Mouse (Mus musculus) small intestine, adult 2 months (tissue): Measurements from ENCODE around the gene Dock6. TPM values are rescaled to one million over a fixed set of nuclear protein-coding genes. Genes with fewer than 3 reads are reported as not detected.

Experiments
- H3K27ac ChIP-seq: fragments of 200-500 bp; 2 replicates; pipeline ENCODE4 v1.5.1; 2012; ENCODE audit warnings: low read depth, low read length, control low read depth, inconsistent platforms; ENCODE audit not compliant: insufficient read depth
- H3K27me3 ChIP-seq: fragments of 200-500 bp; 2 replicates; pipeline ENCODE4 v1.6.1; 2012; ENCODE audit warnings: mild to moderate bottlenecking, moderate library complexity, low read length, inconsistent platforms; ENCODE audit not compliant: control insufficient read depth, insufficient read depth
- H3K36me3 ChIP-seq: fragments of 200-500 bp; 2 replicates; pipeline ENCODE4 v1.6.1; 2012; ENCODE audit warnings: mild to moderate bottlenecking, low read length, control low read depth, inconsistent platforms; ENCODE audit not compliant: control insufficient read depth, insufficient read depth
- H3K4me1 ChIP-seq: fragments of 200-500 bp; 2 replicates; pipeline ENCODE4 v1.6.1; 2012; ENCODE audit warnings: low read length, inconsistent platforms, mixed read lengths; ENCODE audit not compliant: control insufficient read depth, insufficient read depth, insufficient read length
- H3K4me3 ChIP-seq: fragments of 200-500 bp; 2 replicates; pipeline ENCODE4 v1.5.1; 2012; ENCODE audit warnings: low read depth, mild to moderate bottlenecking, control low read depth, inconsistent platforms, low read length, moderate library complexity
- CTCF ChIP-seq: fragments of 200-500 bp; IDR thresholded peaks from 2 replicates; pipeline ENCODE4 v1.5.1; 2012; ENCODE audit warnings: low read depth, mild to moderate bottlenecking, control low read depth, inconsistent platforms, low read length, moderate library complexity, mixed read lengths; ENCODE audit not compliant: insufficient replicate concordance, insufficient read length; ENCODE audit errors: extremely low read depth
- POLR2A ChIP-seq: fragments of 200-500 bp; IDR thresholded peaks from 2 replicates; pipeline ENCODE4 v1.6.1; 2012; ENCODE audit warnings: low read depth, mild to moderate bottlenecking, control low read depth, inconsistent platforms, low read length, moderate library complexity
- WGBS: fragments of 180-500 bp; shearing (Covaris S2); methylation state at CpG from one replicate; pipeline ENCODE4 v1.1.7; 2018; 5-methylcytosine and 5-hydroxymethylcytosine counted together
- polyA plus RNA-seq: library from polyadenylated mRNA; depleted of rRNA; stranded (reverse); fragments of >200 nt; gene quantifications from 2 replicates; pipeline ENCODE4 v1.2.3, GENCODE M21; 2012

Dock6 gene
- polyA plus RNA-seq, 1 experiment: 73.5 TPM

- H3K4me1 ChIP-seq: no peaks in the 10 kb centered on the region
- H3K36me3 ChIP-seq: peaks cover 1% of the 10 kb centered on the region; the same call in 1 of the 2 replicates
- no peaks in the 10 kb centered on the region for H3K27me3 ChIP-seq
- 71% methylated on average over 6 of the region's 6 CpGs for WGBS
- H3K4me3 ChIP-seq: no peak overlapping the region
- no peak overlapping the region for H3K27ac ChIP-seq
- TF ChIP-seq POLR2A: no peak
- no peak for TF ChIP-seq CTCF
Measured at GRCm38 (mm10) chr9:21822686-21823085, 29.7 kb downstream of the Dock6 start.

GRCm38 (mm10) chr9:21820183-21820582, 32.3 kb downstream of the Dock6 start:
- no peak overlapping the region for H3K4me3 ChIP-seq
- peaks cover 12% of the 10 kb centered on the region; the same call in 1 of the 2 replicates for H3K36me3 ChIP-seq
- WGBS: 80% methylated on average over 12 of the region's 12 CpGs
- H3K4me1 ChIP-seq: no peaks in the 10 kb centered on the region
- no peaks in the 10 kb centered on the region for H3K27me3 ChIP-seq
- TF ChIP-seq CTCF: no peak
- TF ChIP-seq POLR2A: no peak
- H3K27ac ChIP-seq: no peak overlapping the region

DNA sequence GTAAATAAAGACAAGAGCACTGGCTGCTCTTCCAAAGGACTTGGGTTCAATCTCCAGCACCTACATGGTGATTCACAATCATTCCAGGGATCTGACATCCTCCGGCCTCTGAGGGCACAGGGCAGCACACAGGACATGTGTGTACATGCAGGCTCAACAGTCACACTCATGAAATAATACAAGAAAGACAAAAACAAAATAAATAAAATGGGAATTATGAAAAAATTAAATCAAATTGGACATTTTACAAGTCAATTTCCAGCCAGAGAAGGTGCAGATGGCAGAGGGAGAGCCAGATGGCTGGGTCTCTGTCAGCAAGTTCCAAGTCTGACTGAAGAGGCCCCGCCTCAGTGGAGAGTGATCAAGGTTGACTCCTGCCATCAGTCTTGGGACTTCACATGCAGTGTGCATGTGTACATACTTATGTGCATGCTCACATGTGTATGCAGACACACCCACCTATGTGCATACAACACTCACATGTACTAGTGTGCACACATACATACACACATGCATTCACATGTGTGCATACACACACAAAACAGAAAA, 33.2 kb downstream of the Dock6 start:
- Histone ChIP-seq H3K27ac (no peak overlapping the region), H3K4me3 (no peak overlapping the region), H3K36me3 (peaks cover 19% of the 10 kb centered on the region; the same call in 1 of the 2 replicates), H3K27me3 (no peaks in the 10 kb centered on the region), H3K4me1 (no peaks in the 10 kb centered on the region)
- WGBS: 88% methylated on average over 2 of the region's 2 CpGs
- TF ChIP-seq POLR2A (no peak), CTCF (no peak)

DNA sequence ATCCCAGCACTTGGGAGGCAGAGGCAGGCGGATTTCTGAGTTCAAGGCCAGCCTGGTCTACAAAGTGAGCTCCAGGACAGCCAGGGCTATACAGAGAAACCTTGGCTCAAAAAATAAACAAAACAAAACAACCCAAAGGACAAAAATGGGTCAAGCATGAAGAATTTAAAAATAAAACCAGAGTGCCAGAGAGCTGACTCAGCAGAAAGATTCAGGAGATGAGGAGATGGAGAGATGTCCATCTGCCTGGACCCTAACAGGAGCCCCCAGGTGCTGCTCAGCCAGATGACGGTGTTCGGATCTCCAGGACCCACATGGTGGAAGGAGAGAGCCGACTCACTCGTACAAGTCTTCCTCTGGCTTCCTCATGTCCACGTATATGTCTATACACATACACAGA, 33.9 kb downstream of the Dock6 start:
- H3K27ac ChIP-seq: no peak overlapping the region
- H3K27me3 ChIP-seq: no peaks in the 10 kb centered on the region
- no peak for TF ChIP-seq CTCF
- TF ChIP-seq POLR2A: no peak
- 92% methylated on average over 6 of the region's 6 CpGs for WGBS
- H3K36me3 ChIP-seq: peaks cover 19% of the 10 kb centered on the region; the same call in 1 of the 2 replicates
- H3K4me1 ChIP-seq: no peaks in the 10 kb centered on the region
- H3K4me3 ChIP-seq: no peak overlapping the region

DNA sequence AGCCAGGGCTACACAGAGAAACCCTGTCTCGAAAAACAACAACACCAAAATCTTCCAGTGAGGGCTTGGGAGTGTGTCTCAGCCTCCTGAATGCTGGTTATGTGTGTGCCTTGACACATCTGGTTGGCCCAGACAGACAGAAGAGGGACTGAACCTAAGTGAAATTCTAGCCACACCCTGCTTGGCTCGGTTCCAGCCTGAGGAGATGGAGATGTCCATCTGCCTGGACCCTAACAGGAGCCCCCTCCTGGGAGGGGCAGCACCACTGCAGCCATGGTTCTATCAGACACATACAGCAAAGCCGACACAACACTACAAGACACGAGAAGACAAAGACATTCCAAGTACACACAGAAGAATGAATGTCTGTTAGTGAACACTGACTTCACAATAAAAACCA, 34.3 kb downstream of the Dock6 start:
- TF ChIP-seq CTCF (no peak), POLR2A (no peak)
- H3K4me3 ChIP-seq: no peak overlapping the region
- 75% methylated on average over 4 of the region's 4 CpGs for WGBS
- H3K4me1 ChIP-seq: no peaks in the 10 kb centered on the region
- H3K27me3 ChIP-seq: no peaks in the 10 kb centered on the region
- H3K36me3 ChIP-seq: peaks cover 20% of the 10 kb centered on the region; the same call in 1 of the 2 replicates
- H3K27ac ChIP-seq: no peak overlapping the region

- Histone ChIP-seq H3K27me3 (no peaks in the 10 kb centered on the region), H3K36me3 (peaks cover 21% of the 10 kb centered on the region; the same call in 1 of the 2 replicates), H3K4me3 (no peak overlapping the region), H3K4me1 (no peaks in the 10 kb centered on the region), H3K27ac (no peak overlapping the region)
- TF ChIP-seq POLR2A (no peak), CTCF (no peak)
- WGBS: 74% methylated on average over 9 of the region's 9 CpGs
Measured at GRCm38 (mm10) chr9:21816716-21817305, 35.6 kb downstream of the Dock6 start.

DNA sequence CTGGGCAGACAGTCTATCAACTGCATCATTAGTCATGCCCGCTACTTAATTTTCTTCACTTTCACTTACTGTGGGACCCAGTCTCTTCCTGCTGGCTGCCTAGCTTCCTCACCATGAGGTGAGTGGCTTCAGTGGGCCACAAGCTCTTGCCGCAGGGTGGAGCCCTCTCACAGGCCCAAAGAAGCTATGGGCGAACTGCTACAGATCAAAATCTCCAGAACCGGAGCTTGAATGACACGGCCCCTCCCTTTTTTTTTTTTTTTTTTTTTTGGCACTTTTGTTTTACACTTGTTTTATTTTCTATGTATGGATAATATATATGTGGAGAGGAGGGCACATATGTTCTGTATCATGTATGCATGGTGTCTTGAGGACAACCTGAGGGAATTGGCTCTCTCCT, 41.3 kb downstream of the Dock6 start:
- peaks cover 17% of the 10 kb centered on the region; the same call in 1 of the 2 replicates for H3K36me3 ChIP-seq

More for the DNA sequence above, 41.3 kb downstream of the Dock6 start:
- H3K4me3 ChIP-seq: no peak overlapping the region
- H3K27me3 ChIP-seq: no peaks in the 10 kb centered on the region
- 79% methylated on average over 5 of the region's 5 CpGs for WGBS
- TF ChIP-seq POLR2A (no peak), CTCF (no peak)
- H3K4me1 ChIP-seq: no peaks in the 10 kb centered on the region
- no peak overlapping the region for H3K27ac ChIP-seq
